ENCODE assay signal across 13 mouse cellular contexts in genomic region chr1:174521976-174522770, GRCm38 (mm10). TPM values are rescaled to one million over a fixed set of nuclear protein-coding genes. Genes with fewer than 3 reads are reported as not detected.
DNase-seq lines count a peak whose midpoint lies in the region; ATAC-seq lines count a peak whose summit lies in the region.
"Had no signal": no experiment of that assay in that cellular context is flagged by ENCODE, and none has a peak within 500 bp of the region (broad histone marks: within the 10 kb centered on the region; RNA-seq: fewer than 3 reads in every experiment).

No protein-coding gene starts in this region.

- 67% methylated on average over 5 of the region's 5 CpGs for WGBS in neural tube, embryonic 14.5 days

- H3K4me3 ChIP-seq in neural tube, embryonic 14.5 days (ENCODE audit: low read depth, low read length), result no peak overlapping the region
- H3K4me3 ChIP-seq: gastrocnemius, adult 2 months; neural tube, embryonic 13.5 days had no signal

- no peak overlapping the region for H3K27ac ChIP-seq in neural tube, embryonic 14.5 days (ENCODE audit: low read depth, low read length)
- H3K27ac ChIP-seq: gastrocnemius, adult 2 months had no signal

- no peaks in the 10 kb centered on the region for H3K27me3 ChIP-seq in neural tube, embryonic 14.5 days (ENCODE audit: control insufficient read depth, insufficient read depth, low read length)
- H3K27me3 ChIP-seq: neural tube, embryonic 13.5 days had no signal

- 0 out of 2 replicates have a peak, but pooled peaks have one; percentile 21 for ATAC-seq in neural tube, embryonic 14.5 days (ENCODE audit: low read depth)

- peaks cover 3% of the 10 kb centered on the region; the same call in 1 of the 2 replicates for H3K4me1 ChIP-seq in neural tube, embryonic 14.5 days (ENCODE audit: control insufficient read depth, insufficient read depth, low read length)

- no peaks in the 10 kb centered on the region for H3K9me3 ChIP-seq in neural tube, embryonic 14.5 days (ENCODE audit: control insufficient read depth, low read length)
- H3K9me3 ChIP-seq: neural tube, embryonic 13.5 days had no signal

- no peak overlapping the region for H3K4me2 ChIP-seq in neural tube, embryonic 14.5 days (ENCODE audit: low read depth, low read length)
- H3K4me2 ChIP-seq: neural tube, embryonic 13.5 days had no signal

- no peak for DNase-seq in neural tube, embryonic 10.5 days (ENCODE audit: extremely low spot score, low spot score)
- peak; percentile 30 to 50 for DNase-seq in cerebellum, postnatal 14 days
- peak; percentile 38 to 47 for DNase-seq in layer of hippocampus, postnatal 10 days (ENCODE audit: low spot score in 2 of 2)
- peak; percentile 44 to 46 for DNase-seq in right cerebral cortex, postnatal 36 days (ENCODE audit: low spot score in 2 of 2)
- DNase-seq in adrenal gland, postnatal 14 days, result no peak
- no peak for DNase-seq in urinary bladder, postnatal 10 days (ENCODE audit: low spot score)
- DNase-seq: gastrocnemius, adult 2 months; kidney, adult 9 months; liver; lung, postnatal 4 days; thymus, postnatal 14 days had no signal

- H3K36me3 ChIP-seq in neural tube, embryonic 14.5 days (ENCODE audit: control insufficient read depth, insufficient read depth, low read length), result no peaks in the 10 kb centered on the region
- H3K36me3 ChIP-seq: neural tube, embryonic 13.5 days had no signal

- no peak overlapping the region for H3K9ac ChIP-seq in neural tube, embryonic 14.5 days (replicated peaks; ENCODE audit: low read depth, low read length)
- H3K9ac ChIP-seq: neural tube, embryonic 13.5 days had no signal

RNA-seq across cellular contexts. Expression of gene Fmn2, which starts 20.5 kb away (rescaled TPM):
- polyA plus RNA-seq in neural tube, embryonic 14.5 days (2014; fragmentation: Nextera tagmentation; extraction: Ambion mirVana), result 11.1 and 14.5 TPM in 2 replicates
- total RNA-seq in layer of hippocampus, postnatal 10 days (2021), result 10 to 100 TPM; 45.9 to 52.1 TPM
- 2.9 and 3.6 TPM in 2 replicates for total RNA-seq in adrenal gland, postnatal 14 days (2021)

Comparison
In these comparisons a context has a peak if more than half of its experiments do, and no peak if none do; other contexts are left out.
1. DNase-seq: peak in cerebellum, postnatal 14 days (2 of 2), layer of hippocampus, postnatal 10 days (2 of 2) and right cerebral cortex, postnatal 36 days (2 of 2); none in neural tube, embryonic 10.5 days (single experiment), adrenal gland, postnatal 14 days (single experiment) and urinary bladder, postnatal 10 days (single experiment).
2. RNA of gene Fmn2, which starts 20.5 kb away (total RNA-seq): 45.9 to 52.1 TPM in layer of hippocampus, postnatal 10 days; 2.9 to 3.6 TPM in adrenal gland, postnatal 14 days; every median in the first group is over 10 times any median in the second.